Mouse (Mus musculus) kidney, embryonic 14.5 days (tissue): ENCODE results near the gene Cox8c. TPM values are rescaled to one million over a fixed set of nuclear protein-coding genes. Genes with fewer than 3 reads are reported as not detected.

ENCODE experiments used
- ATAC-seq: fragments of 200-750 bp; cut with Nextera tagmentation; 2 replicates; pipeline ENCODE4 v1.8.0; 2017; ENCODE audit warnings: moderate number of reproducible peaks, mild to moderate bottlenecking, moderate TSS enrichment, moderate library complexity; ENCODE audit not compliant: low FRiP score, low TSS enrichment
- H3K27ac ChIP-seq: fragments of 300-500 bp; sonication (generic); 2 replicates; pipeline ENCODE4 v1.5.1; 2014; ENCODE audit warnings: low read depth, mild to moderate bottlenecking, low read length, moderate library complexity, mixed read lengths
- H3K27me3 ChIP-seq: fragments of 300-500 bp; sonication (generic); 2 replicates; pipeline ENCODE4 v1.6.1; 2014; ENCODE audit warnings: mild to moderate bottlenecking, low read length; ENCODE audit not compliant: control insufficient read depth, insufficient read depth
- H3K36me3 ChIP-seq: fragments of 300-500 bp; sonication (generic); 2 replicates; pipeline ENCODE4 v1.6.1; 2014; ENCODE audit warnings: low read length, mixed read lengths; ENCODE audit not compliant: control insufficient read depth, insufficient read depth
- H3K4me1 ChIP-seq: fragments of 300-500 bp; sonication (generic); 2 replicates; pipeline ENCODE4 v1.6.1; 2014; ENCODE audit warnings: low read length, mixed read lengths; ENCODE audit not compliant: control insufficient read depth, insufficient read depth
- H3K4me2 ChIP-seq: fragments of 300-500 bp; sonication (generic); replicated peaks from 2 replicates; pipeline ENCODE4 v1.6.1; 2014; ENCODE audit warnings: low read depth, mild to moderate bottlenecking, low read length
- H3K4me3 ChIP-seq: fragments of 300-500 bp; sonication (generic); 2 replicates; pipeline ENCODE4 v1.5.1; 2014; ENCODE audit warnings: mild to moderate bottlenecking, low read length
- H3K9ac ChIP-seq: fragments of 300-500 bp; sonication (generic); 2 replicates; pipeline ENCODE4 v1.6.1; 2014; ENCODE audit warnings: low read depth, mild to moderate bottlenecking, low read length, moderate library complexity
- H3K9me3 ChIP-seq: fragments of 300-500 bp; sonication (generic); 2 replicates; pipeline ENCODE4 v1.6.1; 2016; ENCODE audit warnings: low read length; ENCODE audit not compliant: control insufficient read depth
- WGBS: fragments of 180-500 bp; shearing (Covaris S2); extraction: QIAGEN DNeasy Blood & Tissue Kit; methylation state at CpG from one replicate; pipeline ENCODE4 v1.1.7; 2014; 5-methylcytosine and 5-hydroxymethylcytosine counted together
- polyA plus RNA-seq: library from polyadenylated mRNA; unstranded; fragments of >200 nt; fragmentation: Nextera tagmentation; extraction: Ambion mirVana; gene quantifications from 2 replicates; pipeline ENCODE4 v1.2.1, GENCODE M21; 2014

Gene Cox8c
- polyA plus RNA-seq, 1 experiment from 2014 or later, result not detected

GRCm38 (mm10) chr12:102948778-102949394 lies 49.8 kb downstream of the Cox8c start, which contains the start of gene Unc79:
Unc79 (plus strand) TSS chr12:102948859.
- Histone ChIP-seq H3K9me3 (no peaks in the 10 kb centered on the region), H3K4me3 (peak within 1 kb of the TSS; percentile 52), H3K27ac (no peak within 1 kb of the TSS), H3K36me3 (no peaks in the 10 kb centered on the region), H3K27me3 (peaks cover 9% of the 10 kb centered on the region; the same call in 1 of the 2 replicates), H3K4me1 (peaks cover 4% of the 10 kb centered on the region; the same call in 1 of the 2 replicates), H3K9ac (no peak within 1 kb of the TSS; the same call in 1 of the 2 replicates), H3K4me2 (peak within 1 kb of the TSS; percentile 92)
- under 1% methylated on average over 47 of the region's 48 CpGs for WGBS
- peak; percentile 88 for ATAC-seq

DNA sequence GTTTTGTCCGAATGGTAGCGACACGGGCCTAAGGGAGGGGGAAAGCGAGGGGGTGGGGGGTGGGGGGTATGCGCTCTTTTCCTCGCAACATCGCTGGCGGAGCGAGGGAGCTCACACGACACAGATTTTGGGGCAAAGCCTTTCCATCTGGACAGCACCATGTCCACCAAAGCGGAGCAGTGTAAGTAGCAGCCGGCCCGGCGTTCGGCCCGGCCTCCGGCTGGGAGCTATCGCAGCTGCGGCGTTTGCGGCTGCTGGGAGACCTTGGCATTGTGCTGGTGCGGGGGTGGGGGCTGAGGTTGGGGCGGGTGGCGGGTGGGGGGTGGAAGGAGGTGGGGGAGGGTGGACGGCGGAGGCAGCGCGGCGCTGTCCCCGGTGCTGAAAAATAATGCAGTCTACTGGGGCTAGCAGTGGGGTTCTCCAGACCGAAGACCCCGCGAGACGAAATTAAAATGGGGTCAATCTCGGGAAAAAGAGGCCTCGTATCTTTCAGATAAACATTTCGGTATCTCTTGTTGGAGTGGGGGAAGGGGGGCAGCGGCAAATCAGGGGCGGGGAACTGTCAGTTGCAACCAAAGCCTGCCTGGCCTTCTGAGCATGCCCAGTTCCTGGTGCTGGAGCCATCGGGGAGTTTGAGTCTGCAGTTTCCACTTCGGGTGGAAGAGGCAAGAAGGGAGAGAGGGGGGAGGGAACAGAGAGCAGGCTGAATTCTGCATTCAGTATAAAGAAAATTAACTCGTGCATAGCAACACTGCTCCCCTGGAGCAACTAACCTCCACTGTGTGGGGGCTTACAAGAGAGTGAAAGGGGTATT lies 50.5 kb downstream of the Cox8c start:
- Histone ChIP-seq H3K27me3 (peaks cover 9% of the 10 kb centered on the region; the same call in 1 of the 2 replicates), H3K36me3 (no peaks in the 10 kb centered on the region), H3K4me2 (peak overlapping the region; percentile 92), H3K9me3 (no peaks in the 10 kb centered on the region), H3K4me3 (peak overlapping the region; percentile 52), H3K9ac (no peak overlapping the region; the same call in 1 of the 2 replicates), H3K27ac (no peak overlapping the region), H3K4me1 (peaks cover 4% of the 10 kb centered on the region; the same call in 1 of the 2 replicates)
- under 1% methylated on average over 40 of the region's 42 CpGs for WGBS
- ATAC-seq, result peak; percentile 92

Other genes with a start within 250 kb of the Cox8c start
- gene Itpk1, start 194.4 kb upstream of the Cox8c start, polyA plus RNA-seq, result 10.2 and 18.4 TPM in 2 replicates
- 21.1 and 25.9 TPM in 2 replicates for gene Moap1, start 155.7 kb upstream of the Cox8c start, polyA plus RNA-seq
- 11.9 and 12.1 TPM in 2 replicates for gene Tmem251, start 155.6 kb upstream of the Cox8c start, polyA plus RNA-seq
- not detected in 2 replicates for gene Gm28051, start 141.6 kb upstream of the Cox8c start, polyA plus RNA-seq
- gene Gon7, start 141.5 kb upstream of the Cox8c start, polyA plus RNA-seq, result 34.7 and 38.1 TPM in 2 replicates
- gene Ubr7, start 141.3 kb upstream of the Cox8c start, polyA plus RNA-seq, result 33.7 and 53.7 TPM in 2 replicates
- 25.8 TPM in 2 replicates for gene Gm20604, start 140.6 kb upstream of the Cox8c start, polyA plus RNA-seq
- 17.7 and 24.0 TPM in 2 replicates for gene Btbd7, start 20.8 kb upstream of the Cox8c start, polyA plus RNA-seq
- gene Unc79, start 49.5 kb downstream of the Cox8c start, polyA plus RNA-seq, result 0.14 and 0.16 TPM in 2 replicates